Mouse (Mus musculus) embryonic fibroblast, embryonic 13.5 days (primary cell): ENCODE measurements around the gene Tcf7l1. TPM values are rescaled to one million over a fixed set of nuclear protein-coding genes. Genes with fewer than 3 reads are reported as not detected.

ENCODE experiments used
- H3K27ac ChIP-seq: 2 replicates; pipeline ENCODE4 v1.5.1; 2012; ENCODE audit warnings: low read length, control low read depth, inconsistent platforms; ENCODE audit not compliant: insufficient read depth
- H3K4me1 ChIP-seq: 2 replicates; pipeline ENCODE4 v1.6.1; 2011; ENCODE audit warnings: low read length; ENCODE audit not compliant: control insufficient read depth, insufficient read depth
- H3K4me3 ChIP-seq: 2 replicates; pipeline ENCODE4 v1.5.1; 2011; ENCODE audit warnings: mild to moderate bottlenecking, control low read depth, low read length; ENCODE audit not compliant: insufficient read depth
- CTCF ChIP-seq: IDR thresholded peaks from 2 replicates; pipeline ENCODE4 v1.5.1; 2011; ENCODE audit warnings: mild to moderate bottlenecking, control low read depth, low read length, moderate library complexity, borderline replicate concordance; ENCODE audit not compliant: insufficient read depth
- POLR2A ChIP-seq: IDR thresholded peaks from 2 replicates; pipeline ENCODE4 v1.6.1; 2011; ENCODE audit warnings: low read depth, mild to moderate bottlenecking, control low read depth, low read length, moderate library complexity
- polyA plus RNA-seq: library from polyadenylated mRNA; stranded (reverse); fragments of >200 nt; gene quantifications from 2 replicates; pipeline ENCODE4 v1.2.4, GENCODE M21; 2011; ENCODE audit warnings: low read depth; ENCODE audit not compliant: missing spikeins, insufficient read length

Tcf7l1 gene
- polyA plus RNA-seq, 1 experiment: 54.0 TPM

- TF ChIP-seq POLR2A (peak; percentile 89), CTCF (no peak)
- Histone ChIP-seq H3K4me1 (no peaks in the 10 kb centered on the region), H3K4me3 (peak within 1 kb of the TSS; percentile 96), H3K27ac (peak within 1 kb of the TSS; percentile 71)
These were observed 172.3 kb downstream of the Tcf7l1 start, which contains the start of gene Tgoln1 for GRCm38 (mm10) chr6:72616643-72617288. Gene Tgoln1 (minus strand): TSS chr6:72617000.

GRCm38 (mm10) chr6:72615561-72616375 lies 173.3 kb downstream of the Tcf7l1 start:
- TF ChIP-seq CTCF (no peak), POLR2A (no peak)
- Histone ChIP-seq H3K4me1 (no peaks in the 10 kb centered on the region), H3K4me3 (peak overlapping the region; percentile 96), H3K27ac (no peak overlapping the region)

- TF ChIP-seq POLR2A (no peak), CTCF (no peak)
- no peak overlapping the region for H3K27ac ChIP-seq
- H3K4me1 ChIP-seq: peaks cover 4% of the 10 kb centered on the region; the same call in 1 of the 2 replicates
- peak overlapping the region; percentile 96 for H3K4me3 ChIP-seq
These were observed 173.9 kb downstream of the Tcf7l1 start for GRCm38 (mm10) chr6:72615151-72615550.

- TF ChIP-seq CTCF (no peak), POLR2A (no peak)
- no peak overlapping the region for H3K27ac ChIP-seq
- H3K4me1 ChIP-seq: peaks cover 4% of the 10 kb centered on the region; the same call in 1 of the 2 replicates
- H3K4me3 ChIP-seq: no peak overlapping the region
These were observed 178.8 kb downstream of the Tcf7l1 start for GRCm38 (mm10) chr6:72610261-72610660.

- TF ChIP-seq POLR2A (no peak), CTCF (no peak)
- Histone ChIP-seq H3K27ac (no peak overlapping the region), H3K4me3 (no peak overlapping the region), H3K4me1 (peaks cover 4% of the 10 kb centered on the region; the same call in 1 of the 2 replicates)
These were observed 180.3 kb downstream of the Tcf7l1 start for GRCm38 (mm10) chr6:72608662-72609184.

- Histone ChIP-seq H3K27ac (no peak overlapping the region), H3K4me3 (no peak overlapping the region), H3K4me1 (peaks cover 4% of the 10 kb centered on the region; the same call in 1 of the 2 replicates)
- TF ChIP-seq POLR2A (no peak), CTCF (no peak)
These were observed 181.4 kb downstream of the Tcf7l1 start for GRCm38 (mm10) chr6:72607676-72608075.

- TF ChIP-seq CTCF (no peak), POLR2A (no peak)
- Histone ChIP-seq H3K27ac (no peak overlapping the region), H3K4me3 (no peak overlapping the region), H3K4me1 (peaks cover 4% of the 10 kb centered on the region; the same call in 1 of the 2 replicates)
These were observed 182.0 kb downstream of the Tcf7l1 start for GRCm38 (mm10) chr6:72607060-72607459.

GRCm38 (mm10) chr6:72604066-72604465 lies 185.0 kb downstream of the Tcf7l1 start:
- TF ChIP-seq CTCF: no peak
- TF ChIP-seq POLR2A: no peak
- Histone ChIP-seq H3K4me1 (no peaks in the 10 kb centered on the region; the same call in 1 of the 2 replicates), H3K4me3 (no peak overlapping the region), H3K27ac (no peak overlapping the region)

GRCm38 (mm10) chr6:72601732-72602131 lies 187.3 kb downstream of the Tcf7l1 start:
- Histone ChIP-seq H3K4me1 (peaks cover 2% of the 10 kb centered on the region; the same call in 1 of the 2 replicates), H3K27ac (no peak overlapping the region), H3K4me3 (no peak overlapping the region)
- TF ChIP-seq POLR2A (no peak), CTCF (peak; percentile 80; the same call in 1 of the 2 replicates)
